ENCODE assay signal across 1 mouse cellular context in the genomic region with DNA sequence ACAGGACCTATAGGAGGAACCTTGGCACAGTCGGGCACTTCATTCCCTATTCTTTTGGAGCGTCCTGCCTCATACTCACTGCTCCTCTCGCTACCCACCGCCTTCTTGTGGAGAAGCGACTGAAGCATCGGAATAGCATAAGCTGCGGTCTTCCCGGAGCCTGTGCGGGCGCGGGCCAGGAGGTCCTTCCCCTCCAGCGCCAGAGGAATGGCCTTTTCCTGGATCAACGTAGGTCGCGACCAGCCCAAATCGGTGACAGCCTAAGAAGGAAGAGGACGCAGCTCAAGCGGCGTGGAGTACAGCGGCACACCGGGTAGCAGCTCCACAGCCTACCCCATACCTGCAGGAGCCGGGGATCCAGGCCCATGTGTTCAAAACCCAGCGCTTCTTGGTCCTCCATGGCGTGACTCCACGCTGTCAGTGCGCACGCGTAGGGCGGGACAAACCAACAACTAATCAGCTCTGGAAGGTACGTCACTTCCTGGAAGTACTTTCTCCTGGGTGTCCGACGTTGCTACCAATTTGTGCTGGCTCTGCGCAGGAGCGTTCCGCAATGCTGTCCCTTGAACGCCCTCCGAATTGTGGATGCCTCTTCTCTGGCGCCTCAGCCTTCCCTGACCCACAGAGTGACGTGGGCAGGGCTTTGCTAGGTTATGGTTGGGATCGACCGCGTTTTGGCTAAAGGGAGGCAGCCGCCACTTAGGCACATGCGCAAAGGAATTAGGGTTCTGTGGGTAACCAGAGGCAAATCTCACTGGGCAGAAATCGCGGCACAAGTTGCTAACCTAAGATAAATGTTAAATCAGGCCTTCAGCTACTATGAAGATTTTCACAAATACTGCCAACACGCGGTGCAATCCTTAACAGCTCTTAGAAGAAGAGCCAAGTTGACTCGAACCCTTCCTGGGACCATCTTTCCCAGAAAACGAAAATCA.
TF ChIP-seq lines count a peak whose summit lies in the region.

A gene (minus strand): TSS at position 453 of the 935 bp plus-strand sequence.

TF ChIP-seq in MEL, 35 proteins besides CTCF, POLR2A, EP300 and RAD21 (continued from another document):
- TF ChIP-seq MAZ (IDR thresholded peaks at IDR 0.05; ENCODE audit: low read depth, low read length) = no peak
- TF ChIP-seq TCF12 (IDR thresholded peaks at IDR 0.05; ENCODE audit: low read depth, low read length) = peak; percentile 70
- TF ChIP-seq MYC (IDR thresholded peaks at IDR 0.05; ENCODE audit: low read depth, low read length) = peak; percentile 98
- peak; percentile 97 for TF ChIP-seq POLR2AphosphoS2 (IDR thresholded peaks at IDR 0.05; ENCODE audit: low read length)
- no peak for TF ChIP-seq ZC3H11A (IDR thresholded peaks at IDR 0.05; ENCODE audit: low read depth, low read length)
- peak; percentile 99 for TF ChIP-seq NELFE (IDR thresholded peaks at IDR 0.05; ENCODE audit: low read depth, low read length)
- TF ChIP-seq USF2 (IDR thresholded peaks at IDR 0.05; ENCODE audit: borderline replicate concordance in 1 of 2, insufficient read depth in 1 of 2, low read depth in 1 of 2, low read length in 2 of 2) = no peak
- TF ChIP-seq USF1 (IDR thresholded peaks at IDR 0.05; ENCODE audit: low read depth, low read length) = peak; percentile 58; the same call in 1 of the 2 replicates
- TF ChIP-seq RCOR1 (IDR thresholded peaks at IDR 0.05; ENCODE audit: low read depth, low read length) = peak; percentile 99
- TF ChIP-seq BHLHE40 (IDR thresholded peaks at IDR 0.05; ENCODE audit: borderline replicate concordance, low read depth, low read length) = no peak
- peak; percentile 95 for TF ChIP-seq TBP (IDR thresholded peaks at IDR 0.05; ENCODE audit: low read depth, low read length)
- no peak for TF ChIP-seq SMC3 (IDR thresholded peaks at IDR 0.05; ENCODE audit: low read depth, low read length)
- peak; percentile 100 for TF ChIP-seq MXI1 (IDR thresholded peaks at IDR 0.05; ENCODE audit: low read depth, low read length)
- TF ChIP-seq KAT2A (conservative IDR thresholded peaks at IDR 0.05; ENCODE audit: low read depth, low read length) = peak; percentile 82
- TF ChIP-seq CHD2 (IDR thresholded peaks at IDR 0.05; ENCODE audit: low read length) = no peak
TF ChIP-seq in MEL: peak in this region for 18.
